Mouse (Mus musculus): Measurements from ENCODE around the gene Vav3.

GRCm38 (mm10) chr3:109707786-109708460, 367.5 kb downstream of the Vav3 start:
- TF ChIP-seq GATA1 (IDR thresholded peaks at IDR 0.05; ENCODE audit: borderline replicate concordance, low read length) = no peak
- TF ChIP-seq FLI1 (IDR thresholded peaks at IDR 0.05; ENCODE audit: low read length) = no peak
